Mouse (Mus musculus) hindbrain, embryonic 13.5 days (tissue): ENCODE data around the gene Ubb. TPM values are rescaled to one million over a fixed set of nuclear protein-coding genes. Genes with fewer than 3 reads are reported as not detected.
"Not testable (repeated sequence)": the region's sequence is repeated elsewhere in the genome, so short reads cannot be mapped to it uniquely, and the experiment has no call there.

ENCODE experiments used
- ATAC-seq: fragments of 200-750 bp; cut with Nextera tagmentation; 2 replicates; pipeline ENCODE4 v1.8.0; 2017; ENCODE audit warnings: moderate TSS enrichment; ENCODE audit not compliant: low FRiP score
- H3K27ac ChIP-seq: fragments of 300-500 bp; sonication (generic); 2 replicates; pipeline ENCODE4 v1.5.1; 2015; ENCODE audit warnings: inconsistent platforms, mild to moderate bottlenecking, moderate library complexity
- H3K27me3 ChIP-seq: fragments of 300-500 bp; sonication (generic); 2 replicates; pipeline ENCODE4 v1.6.1; 2015; ENCODE audit warnings: mild to moderate bottlenecking, inconsistent platforms
- H3K36me3 ChIP-seq: fragments of 300-500 bp; sonication (generic); 2 replicates; pipeline ENCODE4 v1.6.1; 2015; ENCODE audit warnings: mild to moderate bottlenecking, inconsistent platforms
- H3K4me1 ChIP-seq: fragments of 300-500 bp; sonication (generic); replicated peaks from 2 replicates; pipeline ENCODE4 v1.6.1; 2015; ENCODE audit warnings: inconsistent platforms
- H3K4me2 ChIP-seq: fragments of 300-500 bp; sonication (generic); 2 replicates; pipeline ENCODE4 v1.6.1; 2015; ENCODE audit warnings: inconsistent platforms, mild to moderate bottlenecking, moderate library complexity
- H3K4me3 ChIP-seq: fragments of 300-500 bp; sonication (generic); 2 replicates; pipeline ENCODE4 v1.5.1; 2015; ENCODE audit warnings: mild to moderate bottlenecking, inconsistent platforms
- H3K9ac ChIP-seq: fragments of 300-500 bp; sonication (generic); 2 replicates; pipeline ENCODE4 v1.6.1; 2015; ENCODE audit warnings: mild to moderate bottlenecking, inconsistent platforms
- H3K9me3 ChIP-seq: fragments of 300-500 bp; sonication (generic); 2 replicates; pipeline ENCODE4 v1.6.1; 2016; ENCODE audit warnings: inconsistent platforms
- WGBS: fragments of 180-500 bp; shearing (Covaris S2); methylation state at CpG from one replicate; pipeline ENCODE4 v1.1.7; 2015; 5-methylcytosine and 5-hydroxymethylcytosine counted together
- polyA plus RNA-seq: library from polyadenylated mRNA; unstranded; fragments of >200 nt; fragmentation: Nextera tagmentation; extraction: Ambion mirVana; gene quantifications from 2 replicates; pipeline ENCODE4 v1.2.1, GENCODE M21; 2015

Ubb gene
- 4,618 and 4,725 TPM in 2 replicates for polyA plus RNA-seq

DNA sequence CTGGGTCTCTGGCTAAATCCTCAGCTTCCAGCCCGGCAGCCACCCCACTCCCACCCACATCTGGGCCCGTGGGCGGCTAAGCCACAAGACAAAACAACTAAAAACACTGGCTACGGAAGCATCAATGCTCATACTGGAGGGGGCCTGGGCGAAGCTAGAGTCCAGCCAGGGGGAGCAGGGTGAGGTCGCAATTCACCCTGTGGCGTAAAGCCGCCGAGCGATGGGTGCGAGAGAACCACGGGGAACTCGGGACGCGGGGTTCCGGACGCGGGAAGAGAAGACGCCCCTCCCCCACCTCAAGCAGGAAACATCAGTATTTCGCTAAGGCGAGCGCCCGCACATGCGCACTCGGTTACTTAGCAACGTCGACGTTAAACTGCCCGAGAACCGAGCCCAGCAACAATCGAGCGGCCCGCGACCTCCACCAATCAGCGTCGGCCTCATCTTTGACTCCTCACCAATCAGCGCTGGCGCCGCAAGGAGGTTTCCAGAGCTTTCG, at the start of gene Ubb:
Ubb (plus strand) TSS at position 445 of the 499 bp plus-strand sequence.
- Histone ChIP-seq H3K27me3 (no peaks in the 10 kb centered on the region), H3K27ac (peak within 1 kb of the TSS; percentile 100), H3K4me1 (peaks cover 40% of the 10 kb centered on the region), H3K4me3 (peak within 1 kb of the TSS; percentile 70), H3K9ac (peak within 1 kb of the TSS; percentile 94), H3K36me3 (peaks cover 16% of the 10 kb centered on the region), H3K4me2 (peak within 1 kb of the TSS; percentile 70), H3K9me3 (no peaks in the 10 kb centered on the region)
- peak; percentile 97 for ATAC-seq
- under 1% methylated on average over 40 of the region's 40 CpGs for WGBS

DNA sequence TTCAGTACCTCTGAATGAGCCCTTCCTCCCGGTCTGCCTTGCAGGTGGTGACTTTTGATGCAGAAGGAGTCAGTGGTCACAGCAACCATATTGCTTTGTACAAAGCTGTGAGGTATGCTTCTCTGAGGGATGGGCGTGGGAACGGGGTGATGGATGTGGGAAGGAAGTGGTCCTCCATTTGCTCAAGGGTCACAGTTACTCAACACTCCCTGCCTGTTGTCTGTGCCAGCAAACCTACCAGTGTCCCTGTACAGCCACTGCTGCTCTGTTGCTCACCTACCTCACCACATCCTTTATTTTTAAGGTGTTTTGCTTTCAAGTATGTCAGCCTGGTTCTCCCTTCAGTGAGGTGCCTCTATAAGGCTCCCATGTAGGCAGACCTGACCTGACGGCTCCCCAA, 43.3 kb upstream of the Ubb start:
- Histone ChIP-seq H3K9me3 (no peaks in the 10 kb centered on the region), H3K4me2 (no peak overlapping the region), H3K36me3 (no peaks in the 10 kb centered on the region), H3K9ac (no peak overlapping the region), H3K27me3 (no peaks in the 10 kb centered on the region), H3K27ac (no peak overlapping the region), H3K4me1 (peaks cover 4% of the 10 kb centered on the region; the same call in 1 of the 2 replicates), H3K4me3 (no peak overlapping the region)
- ATAC-seq = no peak
- 82% methylated on average over 4 of the region's 4 CpGs for WGBS

DNA sequence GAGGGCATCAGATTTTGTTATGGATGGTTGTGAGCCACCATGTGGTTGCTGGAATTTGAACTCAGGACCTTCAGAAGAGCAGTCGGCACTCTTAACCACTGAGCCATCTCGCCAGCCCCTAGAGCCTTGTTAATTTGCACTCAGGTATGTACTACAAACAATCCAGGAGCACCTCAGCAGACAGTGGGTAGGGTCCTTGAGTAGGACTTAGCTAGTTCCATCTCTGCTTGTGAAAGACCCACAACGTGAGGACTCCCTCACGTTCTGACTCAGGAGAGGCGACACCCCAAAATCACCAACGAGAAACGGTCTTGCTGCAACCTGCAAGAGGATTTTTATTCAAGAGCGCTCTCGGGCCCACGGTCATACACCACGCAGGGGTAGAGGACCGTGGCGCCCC, 42.6 kb upstream of the Ubb start:
- 96% methylated on average over 13 of the region's 13 CpGs for WGBS
- H3K4me2 ChIP-seq, ATAC-seq, H3K9me3 ChIP-seq, H3K27ac ChIP-seq, H3K4me1 ChIP-seq, H3K4me3 ChIP-seq, H3K9ac ChIP-seq, H3K36me3 ChIP-seq, H3K27me3 ChIP-seq: not testable (repeated sequence)

DNA sequence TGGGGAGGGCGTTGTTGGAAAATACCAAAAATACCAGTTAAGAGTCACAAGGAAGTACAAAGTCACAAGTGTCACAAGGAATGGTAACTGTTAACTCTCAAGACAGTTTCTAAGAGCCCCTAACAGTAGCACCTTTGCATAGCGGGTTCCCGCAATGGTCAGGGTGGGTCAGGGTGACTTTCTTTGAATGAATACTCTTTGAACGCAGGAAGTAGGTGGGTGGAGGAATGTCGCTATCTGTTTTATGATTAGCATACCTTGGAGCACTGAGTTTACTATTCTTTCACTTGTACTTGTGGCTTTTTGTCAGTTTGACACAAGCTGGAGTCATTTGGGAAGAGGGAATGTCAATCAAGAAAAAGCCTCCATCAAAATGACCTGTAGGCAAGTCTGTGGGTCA, 42.2 kb upstream of the Ubb start:
- not testable (repeated sequence) for ATAC-seq, H3K9ac ChIP-seq, H3K4me3 ChIP-seq, H3K27me3 ChIP-seq, H3K4me1 ChIP-seq, H3K9me3 ChIP-seq, H3K27ac ChIP-seq, H3K4me2 ChIP-seq, H3K36me3 ChIP-seq
- 98% methylated on average over 5 of the region's 5 CpGs for WGBS

DNA sequence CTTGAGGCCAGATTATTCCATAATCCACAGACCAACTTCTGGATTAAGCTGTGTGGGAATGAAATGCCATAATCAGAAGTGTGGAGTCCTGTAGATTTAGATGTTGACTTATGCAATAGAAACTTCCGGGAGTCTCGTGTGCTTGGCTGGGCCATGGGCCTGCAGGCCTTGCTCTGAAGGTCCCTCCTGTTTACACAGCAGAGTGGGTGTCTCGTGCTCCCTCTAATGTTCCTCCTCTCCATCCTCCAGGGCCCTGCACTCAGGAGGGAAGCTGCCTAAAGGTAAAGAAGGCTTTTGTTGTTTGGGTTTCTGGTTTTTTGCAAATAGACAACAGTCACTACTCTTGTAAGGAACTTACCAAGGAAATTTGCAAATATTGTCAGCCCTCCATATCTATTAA, 41.4 kb upstream of the Ubb start:
- no peak overlapping the region for H3K4me2 ChIP-seq
- H3K4me1 ChIP-seq = peaks cover 4% of the 10 kb centered on the region; the same call in 1 of the 2 replicates
- no peaks in the 10 kb centered on the region for H3K36me3 ChIP-seq
- WGBS = 79% methylated on average over 3 of the region's 3 CpGs
- H3K27me3 ChIP-seq = no peaks in the 10 kb centered on the region
- no peak overlapping the region for H3K9ac ChIP-seq
- no peak overlapping the region for H3K4me3 ChIP-seq
- no peak overlapping the region for H3K27ac ChIP-seq
- H3K9me3 ChIP-seq = no peaks in the 10 kb centered on the region
- ATAC-seq = no peak

DNA sequence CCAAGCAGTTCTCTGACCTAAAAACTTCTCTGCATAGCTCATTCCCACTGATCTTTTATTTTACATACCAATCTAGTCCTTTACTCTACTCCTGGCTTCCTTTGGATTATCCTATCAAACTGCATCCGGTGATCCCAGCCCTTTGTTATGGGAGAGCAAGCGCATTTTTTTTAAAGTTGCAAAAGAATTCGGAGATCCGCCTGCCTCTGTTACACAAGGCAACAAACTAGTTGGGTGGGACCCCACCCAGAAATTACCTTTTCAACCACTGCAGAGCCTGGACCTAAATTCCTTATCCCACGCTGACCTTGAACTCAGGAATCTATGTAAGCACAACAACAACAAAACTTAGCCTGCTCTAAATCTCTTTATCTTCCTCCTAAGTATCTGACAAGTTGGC, 40.0 kb upstream of the Ubb start:
- Histone ChIP-seq H3K4me3 (no peak overlapping the region), H3K27me3 (no peaks in the 10 kb centered on the region), H3K27ac (no peak overlapping the region), H3K36me3 (no peaks in the 10 kb centered on the region), H3K9ac (no peak overlapping the region), H3K4me2 (no peak overlapping the region), H3K9me3 (no peaks in the 10 kb centered on the region), H3K4me1 (peaks cover 4% of the 10 kb centered on the region; the same call in 1 of the 2 replicates)
- WGBS = 86% methylated on average over 5 of the region's 5 CpGs
- no peak for ATAC-seq

DNA sequence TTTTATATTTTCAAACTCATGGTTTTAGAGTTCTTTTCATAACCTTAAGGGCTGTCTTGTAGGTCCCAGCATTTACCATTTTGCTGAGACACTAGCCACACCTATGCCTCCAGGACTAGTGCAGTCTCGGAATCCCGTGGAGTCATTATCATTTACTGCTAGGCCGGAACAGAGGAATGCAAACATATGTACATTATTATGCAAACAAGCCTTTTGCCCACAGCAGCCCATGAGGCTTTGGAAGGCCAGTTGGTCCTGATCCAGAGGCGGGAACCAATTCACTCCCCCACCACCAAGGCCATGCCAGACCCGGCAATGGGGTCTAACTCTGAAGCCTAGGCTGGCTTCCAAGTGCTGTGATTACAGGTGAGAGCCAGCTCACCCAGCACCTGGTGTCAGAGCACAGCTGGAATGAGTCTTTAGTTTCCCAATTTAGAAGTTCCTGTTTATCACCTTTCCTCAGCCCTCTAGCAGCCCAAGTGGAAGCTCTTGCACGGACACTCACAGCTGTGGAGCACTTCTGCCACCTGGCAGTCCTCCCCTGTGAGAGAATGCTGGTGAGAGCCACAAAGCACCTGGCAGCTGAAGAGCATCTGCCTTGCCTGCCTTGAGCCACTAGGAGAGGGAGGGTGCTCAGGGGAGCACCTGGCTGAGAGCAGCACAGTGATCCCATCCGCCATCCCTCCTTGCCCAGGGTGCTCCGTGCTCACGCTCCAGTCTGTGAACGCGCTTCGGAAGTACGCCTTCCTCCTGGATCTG, 39.3 kb upstream of the Ubb start:
- H3K9ac ChIP-seq = no peak overlapping the region
- no peak overlapping the region for H3K4me2 ChIP-seq
- no peaks in the 10 kb centered on the region for H3K27me3 ChIP-seq
- H3K4me1 ChIP-seq = peaks cover 4% of the 10 kb centered on the region; the same call in 1 of the 2 replicates
- no peaks in the 10 kb centered on the region for H3K36me3 ChIP-seq
- H3K27ac ChIP-seq = no peak overlapping the region
- no peak overlapping the region for H3K4me3 ChIP-seq
- WGBS = 71% methylated on average over 13 of the region's 13 CpGs
- ATAC-seq = no peak
- no peaks in the 10 kb centered on the region for H3K9me3 ChIP-seq

DNA sequence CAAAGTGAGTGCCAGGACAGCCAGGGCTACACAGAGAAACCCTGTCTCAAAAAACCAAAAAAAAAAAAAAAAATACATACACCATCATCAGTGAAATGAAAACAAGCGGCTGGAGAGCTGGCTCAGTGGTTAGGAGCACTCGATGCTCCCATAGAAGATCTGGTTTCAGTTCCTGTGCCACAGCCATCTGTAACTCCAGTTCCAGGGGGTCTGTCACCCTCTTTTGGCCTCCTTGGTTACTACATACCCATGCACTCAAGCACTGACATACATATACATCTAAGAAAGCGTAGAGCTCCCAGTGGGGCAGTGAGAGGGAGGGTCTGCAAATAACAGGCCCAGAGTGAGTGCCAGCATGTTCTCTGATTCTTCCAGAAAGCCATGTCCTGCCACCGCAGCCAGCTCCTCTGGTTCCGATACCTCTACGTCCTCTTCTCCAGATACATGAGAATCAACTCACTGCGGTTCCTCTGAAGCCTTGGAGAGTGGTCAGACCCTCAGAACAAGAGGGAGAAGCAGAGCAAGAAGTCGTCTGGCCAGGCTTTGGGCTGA, 38.4 kb upstream of the Ubb start:
- Histone ChIP-seq H3K9me3 (no peaks in the 10 kb centered on the region), H3K27me3 (no peaks in the 10 kb centered on the region), H3K9ac (no peak overlapping the region), H3K4me3 (no peak overlapping the region), H3K4me1 (peaks cover 4% of the 10 kb centered on the region; the same call in 1 of the 2 replicates), H3K27ac (no peak overlapping the region), H3K4me2 (no peak overlapping the region), H3K36me3 (no peaks in the 10 kb centered on the region)
- WGBS = 88% methylated on average over 8 of the region's 8 CpGs
- no peak for ATAC-seq

DNA sequence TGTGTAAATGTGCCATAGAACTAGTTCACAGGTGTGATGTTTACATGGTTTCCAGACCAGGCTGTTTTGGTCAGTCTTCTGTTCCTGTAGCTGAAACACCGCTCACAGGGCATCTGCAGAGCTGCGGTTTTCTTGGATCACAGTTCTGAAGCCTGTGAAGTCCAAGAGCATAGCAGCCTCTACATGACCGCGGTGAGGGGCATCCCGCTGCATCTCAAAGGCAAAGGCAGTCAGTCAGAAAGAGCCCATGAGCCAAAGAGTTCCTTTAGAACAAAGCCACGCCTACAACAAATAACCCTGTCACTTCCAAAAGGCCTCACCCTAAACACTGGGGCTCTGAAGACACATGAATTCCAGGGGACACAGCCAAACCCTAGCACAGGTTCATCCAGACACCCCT, 37.7 kb upstream of the Ubb start:
- Histone ChIP-seq H3K27ac (no peak overlapping the region), H3K4me1 (peaks cover 4% of the 10 kb centered on the region; the same call in 1 of the 2 replicates), H3K4me2 (no peak overlapping the region), H3K9ac (no peak overlapping the region), H3K36me3 (no peaks in the 10 kb centered on the region), H3K9me3 (no peaks in the 10 kb centered on the region), H3K4me3 (no peak overlapping the region), H3K27me3 (no peaks in the 10 kb centered on the region)
- ATAC-seq = no peak
- 75% methylated on average over 6 of the region's 6 CpGs for WGBS

DNA sequence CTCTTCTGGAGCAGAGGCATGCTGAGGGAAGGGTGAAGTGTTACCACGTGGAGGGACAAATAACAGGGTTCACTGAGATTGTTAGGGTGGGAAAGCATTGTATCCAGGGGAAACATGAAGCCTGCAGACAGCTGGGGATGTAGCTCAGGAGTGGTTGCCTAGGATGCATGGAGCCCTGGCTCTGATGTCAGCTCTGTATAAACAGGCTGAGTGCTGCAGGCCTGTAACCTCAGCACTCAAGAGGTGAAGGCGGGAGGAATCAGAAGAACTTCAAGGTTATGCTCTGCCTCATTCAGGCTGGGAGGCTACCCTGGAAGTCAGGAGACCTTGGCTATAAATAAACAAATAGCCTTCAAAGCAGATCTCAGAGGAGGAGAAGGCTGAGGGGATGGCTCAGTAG, 32.0 kb upstream of the Ubb start:
- no peaks in the 10 kb centered on the region for H3K9me3 ChIP-seq
- ATAC-seq = no peak
- H3K27ac ChIP-seq = 0 out of 2 replicates have a peak overlapping the region, but pooled peaks have one; percentile 23
- no peaks in the 10 kb centered on the region for H3K4me1 ChIP-seq
- H3K27me3 ChIP-seq = no peaks in the 10 kb centered on the region
- WGBS = 30% methylated on average over 2 of the region's 2 CpGs
- H3K4me3 ChIP-seq = no peak overlapping the region
- no peak overlapping the region for H3K9ac ChIP-seq
- H3K4me2 ChIP-seq = no peak overlapping the region
- H3K36me3 ChIP-seq = peaks cover 7% of the 10 kb centered on the region

DNA sequence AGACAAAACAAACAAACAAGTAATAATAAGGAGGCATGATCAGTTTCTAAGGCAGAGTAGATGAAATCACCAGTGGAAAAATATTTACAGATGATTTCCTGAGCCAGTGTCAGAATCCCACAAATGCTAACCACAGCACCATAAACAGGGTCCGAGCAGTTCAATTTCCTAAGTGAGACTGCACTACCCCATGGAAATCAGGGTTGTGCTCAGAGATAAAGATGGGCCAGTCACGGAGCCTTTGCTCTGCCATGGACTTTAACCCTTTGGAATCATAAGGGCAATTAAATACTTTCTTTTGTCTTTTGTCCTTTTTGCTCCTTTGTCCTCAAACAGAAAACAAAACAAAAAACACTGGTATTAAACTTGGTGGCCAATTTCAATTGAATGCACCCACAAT, 28.7 kb upstream of the Ubb start:
- Histone ChIP-seq H3K27ac (no peak overlapping the region), H3K4me2 (no peak overlapping the region), H3K9ac (no peak overlapping the region), H3K4me1 (no peaks in the 10 kb centered on the region), H3K4me3 (no peak overlapping the region), H3K36me3 (peaks cover 37% of the 10 kb centered on the region), H3K27me3 (no peaks in the 10 kb centered on the region), H3K9me3 (no peaks in the 10 kb centered on the region)
- no peak for ATAC-seq
- WGBS = 74% methylated on average over 2 of the region's 2 CpGs

DNA sequence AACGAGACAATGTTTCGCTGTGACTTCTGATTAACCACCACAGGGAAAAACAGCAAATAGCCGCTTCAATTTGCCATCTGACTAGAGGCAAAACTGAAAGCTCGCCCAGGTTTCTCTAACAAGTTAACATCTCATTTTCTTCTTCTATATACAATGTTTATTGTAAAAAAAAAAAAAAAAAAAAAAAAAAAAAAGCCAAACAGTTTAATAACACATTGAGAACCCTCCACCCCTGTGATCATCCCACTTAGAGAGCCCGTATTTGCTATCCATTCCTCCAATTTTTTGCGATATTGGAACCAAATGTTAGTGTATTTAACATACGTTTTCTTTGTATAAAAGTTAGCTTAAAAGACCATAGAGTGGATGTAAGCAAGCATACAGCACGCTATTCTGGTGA, 13.9 kb upstream of the Ubb start:
- H3K9me3 ChIP-seq = no peaks in the 10 kb centered on the region
- peaks cover 21% of the 10 kb centered on the region for H3K4me1 ChIP-seq
- H3K27me3 ChIP-seq = 0 out of 2 replicates have a peak, but pooled peaks cover 4% of the 10 kb centered on the region
- 81% methylated on average over 8 of the region's 8 CpGs for WGBS
- peak overlapping the region; percentile 83 for H3K4me2 ChIP-seq
- no peak overlapping the region for H3K27ac ChIP-seq
- no peak for ATAC-seq
- H3K4me3 ChIP-seq = peak overlapping the region; percentile 81; the same call in 1 of the 2 replicates
- H3K9ac ChIP-seq = no peak overlapping the region
- H3K36me3 ChIP-seq = peaks cover 21% of the 10 kb centered on the region
